Mouse (Mus musculus): ENCODE data around the gene Akap13. TPM values are rescaled to one million over a fixed set of nuclear protein-coding genes. Genes with fewer than 3 reads are reported as not detected.

Akap13 gene
- total and polyA plus RNA-seq, 3 experiments: 16.8 to 72.0 (median 64.1) TPM

DNA sequence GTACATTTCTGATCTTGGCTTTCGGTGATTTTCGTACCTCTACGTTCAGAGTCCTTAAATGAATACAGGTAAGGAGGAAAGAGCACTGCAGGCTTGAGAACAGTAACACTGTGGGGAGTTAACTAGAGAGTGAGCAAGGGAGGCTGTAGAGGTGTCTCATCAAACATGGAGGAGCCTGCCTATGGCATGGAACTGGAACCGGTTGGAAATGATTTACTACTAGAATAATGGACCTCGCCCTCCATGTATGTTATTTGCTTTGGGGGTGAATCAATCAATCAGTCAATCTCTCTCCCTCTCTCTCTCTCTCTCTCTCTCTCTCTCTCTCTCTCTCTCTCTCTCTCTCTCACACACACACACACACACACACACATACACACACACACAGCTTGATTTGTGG, 77.7 kb downstream of the Akap13 start:
- no peaks in the 10 kb centered on the region; the same call in 1 of the 2 replicates for H3K36me3 ChIP-seq (ENCODE audit: control insufficient read depth, insufficient read depth, low read length)
- H3K27me3 ChIP-seq (ENCODE audit: control insufficient read depth, insufficient read depth, low read length): no peaks in the 10 kb centered on the region
- H3K9ac ChIP-seq (ENCODE audit: low read depth, low read length): no peak overlapping the region
- peaks cover 2% of the 10 kb centered on the region for H3K4me1 ChIP-seq (ENCODE audit: control insufficient read depth, insufficient read depth, low read length)
- TF ChIP-seq POLR2A (IDR thresholded peaks at IDR 0.05; ENCODE audit: insufficient read depth, low read depth, low read length): no peak
- TF ChIP-seq EP300 (IDR thresholded peaks at IDR 0.05; ENCODE audit: insufficient read depth, low read depth, low read length): no peak
- TF ChIP-seq CTCF (IDR thresholded peaks at IDR 0.05): no peak
- no peak overlapping the region for H3K27ac ChIP-seq
- 82% methylated on average over 5 of the region's 5 CpGs for WGBS
- no peak for DNase-seq
- peaks cover 2% of the 10 kb centered on the region for H3K79me2 ChIP-seq (replicated peaks; ENCODE audit: control insufficient read depth, insufficient read depth, low read length)
- no peak overlapping the region for H3K4me3 ChIP-seq
- intact Hi-C loops (cut with DNase I): no loop called here

DNA sequence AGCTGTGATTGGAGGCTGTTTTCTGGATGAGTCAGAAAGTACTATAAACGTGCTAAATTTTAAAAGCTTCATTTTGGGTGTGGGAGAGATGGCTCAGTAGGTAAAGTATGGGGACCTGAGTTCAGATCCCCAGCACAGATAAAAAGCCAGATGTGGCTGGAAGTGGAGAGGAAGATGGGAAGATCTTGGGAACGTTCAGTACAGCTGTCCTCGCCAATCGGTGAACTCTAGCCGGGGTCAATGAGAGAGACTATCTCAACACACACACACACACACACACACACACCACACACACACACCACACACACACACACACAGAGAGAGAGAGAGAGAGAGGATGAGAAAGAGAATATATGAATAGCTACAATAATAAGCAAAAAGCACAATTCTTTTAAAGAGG, 81.0 kb downstream of the Akap13 start:
- Histone ChIP-seq H3K9ac (ENCODE audit: low read depth, low read length) (no peak overlapping the region), H3K4me1 (ENCODE audit: control insufficient read depth, insufficient read depth, low read length) (peaks cover 1% of the 10 kb centered on the region), H3K27ac (no peak overlapping the region), H3K27me3 (ENCODE audit: control insufficient read depth, insufficient read depth, low read length) (no peaks in the 10 kb centered on the region), H3K36me3 (ENCODE audit: control insufficient read depth, insufficient read depth, low read length) (no peaks in the 10 kb centered on the region), H3K4me3 (no peak overlapping the region), H3K79me2 (replicated peaks; ENCODE audit: control insufficient read depth, insufficient read depth, low read length) (0 out of 2 replicates have a peak, but pooled peaks cover 2% of the 10 kb centered on the region)
- intact Hi-C loops (cut with DNase I): no loop called here
- WGBS: 69% methylated on average over 5 of the region's 5 CpGs
- no peak for TF ChIP-seq CTCF (IDR thresholded peaks at IDR 0.05)
- no peak for TF ChIP-seq POLR2A (IDR thresholded peaks at IDR 0.05; ENCODE audit: insufficient read depth, low read depth, low read length)
- TF ChIP-seq EP300 (IDR thresholded peaks at IDR 0.05; ENCODE audit: insufficient read depth, low read depth, low read length): no peak
- no peak for DNase-seq

DNA sequence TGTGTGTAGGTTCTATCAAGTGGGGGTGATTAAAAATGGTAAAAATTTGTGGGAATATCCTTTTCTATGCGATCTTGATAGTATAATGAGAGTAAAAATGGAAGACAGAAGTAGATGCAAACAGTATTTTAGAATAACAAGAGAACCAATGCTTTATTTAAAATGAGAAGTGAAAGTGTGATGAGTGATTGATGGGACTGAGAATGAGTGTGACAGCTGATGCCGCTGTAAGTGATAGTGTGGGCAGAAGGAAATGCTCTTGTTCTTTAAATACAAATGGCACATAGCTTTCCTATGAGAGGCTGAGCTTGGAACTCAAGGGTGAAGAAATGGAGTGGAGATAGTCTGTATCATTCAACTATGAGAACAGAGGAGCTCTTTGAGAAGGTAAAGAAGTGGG, 82.2 kb downstream of the Akap13 start:
- Histone ChIP-seq H3K4me1 (ENCODE audit: control insufficient read depth, insufficient read depth, low read length) (peaks cover 1% of the 10 kb centered on the region), H3K9ac (ENCODE audit: low read depth, low read length) (no peak overlapping the region), H3K36me3 (ENCODE audit: control insufficient read depth, insufficient read depth, low read length) (no peaks in the 10 kb centered on the region), H3K27ac (no peak overlapping the region), H3K27me3 (ENCODE audit: control insufficient read depth, insufficient read depth, low read length) (no peaks in the 10 kb centered on the region), H3K4me3 (no peak overlapping the region), H3K79me2 (replicated peaks; ENCODE audit: control insufficient read depth, insufficient read depth, low read length) (no peaks in the 10 kb centered on the region)
- TF ChIP-seq CTCF (IDR thresholded peaks at IDR 0.05): no peak
- no peak for TF ChIP-seq EP300 (IDR thresholded peaks at IDR 0.05; ENCODE audit: insufficient read depth, low read depth, low read length)
- no peak for TF ChIP-seq POLR2A (IDR thresholded peaks at IDR 0.05; ENCODE audit: insufficient read depth, low read depth, low read length)
- 77% methylated on average over 2 of the region's 2 CpGs for WGBS
- DNase-seq: no peak
- intact Hi-C loops (cut with DNase I): no loop called here

DNA sequence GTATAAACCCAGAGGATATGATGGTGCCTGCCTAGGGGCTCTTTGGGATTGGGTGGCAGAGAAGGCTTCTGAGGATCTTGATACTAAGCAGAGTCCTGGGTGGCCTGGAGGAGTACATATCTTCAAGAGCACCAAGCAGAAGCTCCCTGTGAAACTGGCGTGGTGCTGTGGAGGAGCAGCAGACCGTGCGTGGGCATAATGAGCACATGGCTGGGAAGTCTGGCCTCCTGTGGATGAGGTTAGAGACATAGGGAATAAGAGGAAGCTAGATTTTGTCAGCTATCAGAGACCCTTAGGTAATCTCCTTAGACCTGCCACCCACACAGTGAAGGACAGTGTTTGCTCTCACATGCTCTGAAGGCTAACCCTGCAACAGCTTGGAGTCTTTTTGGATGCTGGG, 83.2 kb downstream of the Akap13 start:
- Histone ChIP-seq H3K36me3 (ENCODE audit: control insufficient read depth, insufficient read depth, low read length) (no peaks in the 10 kb centered on the region), H3K27me3 (ENCODE audit: control insufficient read depth, insufficient read depth, low read length) (no peaks in the 10 kb centered on the region), H3K4me3 (no peak overlapping the region), H3K4me1 (ENCODE audit: control insufficient read depth, insufficient read depth, low read length) (peaks cover 1% of the 10 kb centered on the region), H3K79me2 (replicated peaks; ENCODE audit: control insufficient read depth, insufficient read depth, low read length) (no peaks in the 10 kb centered on the region), H3K9ac (ENCODE audit: low read depth, low read length) (no peak overlapping the region), H3K27ac (no peak overlapping the region)
- 91% methylated on average over 3 of the region's 3 CpGs for WGBS
- intact Hi-C loops (cut with DNase I): no loop called here
- no peak for DNase-seq
- TF ChIP-seq CTCF (IDR thresholded peaks at IDR 0.05) (no peak), EP300 (IDR thresholded peaks at IDR 0.05; ENCODE audit: insufficient read depth, low read depth, low read length) (no peak), POLR2A (IDR thresholded peaks at IDR 0.05; ENCODE audit: insufficient read depth, low read depth, low read length) (no peak)

DNA sequence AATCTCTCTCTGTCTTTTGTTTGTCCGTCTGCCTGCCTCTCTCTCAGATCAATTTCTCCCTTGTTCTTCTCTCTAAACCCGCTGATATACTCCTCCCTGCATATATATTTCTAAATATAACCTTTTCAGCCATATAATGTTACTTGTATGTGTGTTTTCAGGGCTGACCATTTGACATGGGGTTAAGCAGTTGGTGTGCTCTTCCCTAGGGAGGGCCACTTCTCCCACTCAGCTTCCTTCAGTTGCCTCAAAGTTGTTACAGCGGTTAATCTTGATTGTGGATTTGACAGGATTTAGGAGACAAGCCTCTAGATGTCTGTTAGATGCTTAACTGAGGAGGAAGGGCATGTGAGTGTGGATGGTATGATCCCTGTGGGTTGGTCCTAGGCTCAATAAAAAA, 83.8 kb downstream of the Akap13 start:
- Histone ChIP-seq H3K36me3 (ENCODE audit: control insufficient read depth, insufficient read depth, low read length) (no peaks in the 10 kb centered on the region), H3K27me3 (ENCODE audit: control insufficient read depth, insufficient read depth, low read length) (no peaks in the 10 kb centered on the region), H3K4me1 (ENCODE audit: control insufficient read depth, insufficient read depth, low read length) (peaks cover 1% of the 10 kb centered on the region), H3K4me3 (no peak overlapping the region), H3K79me2 (replicated peaks; ENCODE audit: control insufficient read depth, insufficient read depth, low read length) (no peaks in the 10 kb centered on the region), H3K9ac (ENCODE audit: low read depth, low read length) (no peak overlapping the region), H3K27ac (no peak overlapping the region)
- no peak for DNase-seq
- WGBS: 78% methylated on average over 3 of the region's 3 CpGs
- intact Hi-C loops (cut with DNase I): no loop called here
- no peak for TF ChIP-seq POLR2A (IDR thresholded peaks at IDR 0.05; ENCODE audit: insufficient read depth, low read depth, low read length)
- no peak for TF ChIP-seq CTCF (IDR thresholded peaks at IDR 0.05)
- no peak for TF ChIP-seq EP300 (IDR thresholded peaks at IDR 0.05; ENCODE audit: insufficient read depth, low read depth, low read length)

DNA sequence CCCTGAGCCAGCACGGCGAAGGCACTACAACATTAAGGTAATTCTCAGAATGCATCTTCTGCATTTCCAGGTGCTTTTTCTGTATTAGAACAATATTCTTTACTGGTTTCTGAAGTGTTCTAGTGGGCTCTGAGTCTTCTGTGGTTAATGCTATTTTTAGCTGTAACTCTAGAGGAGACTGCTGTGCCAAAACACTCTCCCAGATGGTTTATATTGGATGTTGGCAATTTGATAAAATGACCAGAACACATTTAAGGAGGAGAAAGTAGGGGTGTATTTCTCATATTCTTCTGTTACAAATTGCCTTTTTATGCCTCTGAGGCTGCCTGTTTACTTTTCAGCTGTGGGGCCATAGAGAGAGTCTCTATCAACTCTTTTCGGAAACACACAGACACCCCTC, 94.5 kb downstream of the Akap13 start:
- no peaks in the 10 kb centered on the region for H3K27me3 ChIP-seq (ENCODE audit: control insufficient read depth, insufficient read depth, low read length)
- H3K9ac ChIP-seq (ENCODE audit: low read depth, low read length): no peak overlapping the region
- peak overlapping the region; percentile 56 for H3K27ac ChIP-seq
- 76% methylated on average over 3 of the region's 3 CpGs for WGBS
- TF ChIP-seq POLR2A (IDR thresholded peaks at IDR 0.05; ENCODE audit: insufficient read depth, low read depth, low read length) (no peak), EP300 (IDR thresholded peaks at IDR 0.05; ENCODE audit: insufficient read depth, low read depth, low read length) (no peak), CTCF (IDR thresholded peaks at IDR 0.05) (no peak)
- H3K4me1 ChIP-seq (ENCODE audit: control insufficient read depth, insufficient read depth, low read length): peaks cover 5% of the 10 kb centered on the region
- H3K36me3 ChIP-seq (ENCODE audit: control insufficient read depth, insufficient read depth, low read length): peaks cover 27% of the 10 kb centered on the region
- no peaks in the 10 kb centered on the region; the same call in 1 of the 2 replicates for H3K79me2 ChIP-seq (replicated peaks; ENCODE audit: control insufficient read depth, insufficient read depth, low read length)
- no peak overlapping the region for H3K4me3 ChIP-seq
- no peak for DNase-seq
- intact Hi-C loops (cut with DNase I): no loop called here

Data from heart, adult 2 months (tissue).